Comparison of ENCODE assay signal across 22 mouse cellular contexts in the genomic region with DNA sequence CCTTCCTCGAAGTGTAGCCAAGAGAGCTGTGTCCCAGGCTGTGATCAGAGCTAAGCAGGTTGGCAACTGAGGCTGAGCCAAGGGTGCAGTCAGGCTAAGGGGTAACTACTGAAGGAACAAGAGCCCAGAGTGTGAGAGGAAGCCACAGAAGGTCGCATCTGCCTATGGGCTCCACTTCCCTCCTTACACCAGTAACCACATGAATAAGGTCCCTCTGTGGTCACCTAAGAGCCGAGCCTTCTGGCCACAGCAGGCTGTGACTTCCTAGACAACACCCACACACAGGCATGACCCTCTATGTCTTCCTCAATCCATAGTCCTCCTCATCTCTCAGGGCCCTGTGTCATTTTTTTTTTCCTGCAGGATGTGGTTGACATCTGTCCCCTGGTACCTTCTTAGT. TPM values are rescaled to one million over a fixed set of nuclear protein-coding genes. Genes with fewer than 3 reads are reported as not detected.
A peak's percentile ranks its signal among the peaks of the same experiment; 100 is the strongest.
DNase-seq lines count a peak whose midpoint lies in the region; ATAC-seq and TF ChIP-seq lines count a peak whose summit lies in the region.
"Had no signal": no experiment of that assay in that cellular context is flagged by ENCODE, and none has a peak within 500 bp of the region (broad histone marks: within the 10 kb centered on the region; RNA-seq: fewer than 3 reads in every experiment).

No protein-coding gene starts in this region.

- peak; percentile 30 for DNase-seq in liver, embryonic 11.5 days (ENCODE audit: low spot score)
- DNase-seq in liver: no peak
- DNase-seq in CH12.LX (ENCODE audit: extremely low read depth): peak; percentile 13
- peak; percentile 6 for DNase-seq in embryonic facial prominence, embryonic 10.5 days (ENCODE audit: low spot score)
- no peak for DNase-seq in spleen, postnatal 36 days (ENCODE audit: low spot score in 2 of 2)
- DNase-seq: heart, adult 2 months; midbrain, embryonic 14.5 days had no signal

- TF ChIP-seq CTCF in CH12.LX (conservative IDR thresholded peaks at IDR 0.05 in 1 of 2, IDR thresholded peaks at IDR 0.05 in 1 of 2; ENCODE audit: low read depth in 2 of 2, low read length in 2 of 2): no peak

- no peak overlapping the region for H3K9ac ChIP-seq in liver, embryonic 11.5 days (ENCODE audit: low read depth, low read length)
- H3K9ac ChIP-seq in CH12.LX (ENCODE audit: insufficient read depth, low read depth): no peak overlapping the region
- H3K9ac ChIP-seq: forebrain, embryonic 12.5 days; limb, embryonic 12.5 days; neural tube, embryonic 12.5 days; stomach, embryonic 15.5 days had no signal

- no peak for ATAC-seq in liver, embryonic 11.5 days (replicated peaks; ENCODE audit: low FRiP score)
- peak; percentile 66 for ATAC-seq in monocyte, adult 5-6 weeks (replicated peaks; ENCODE audit: insufficient number of reproducible peaks, low FRiP score, low TSS enrichment, poor library complexity, severe bottlenecking)
- ATAC-seq in frontal cortex, adult (ENCODE audit: low TSS enrichment): no peak
- ATAC-seq: Patski had no signal

- H3K9me3 ChIP-seq in liver, embryonic 11.5 days (ENCODE audit: control insufficient read depth, low read length): no peaks in the 10 kb centered on the region
- no peaks in the 10 kb centered on the region for H3K9me3 ChIP-seq in CH12.LX (replicated peaks; ENCODE audit: low read length)
- H3K9me3 ChIP-seq in embryonic facial prominence, embryonic 10.5 days: no peaks in the 10 kb centered on the region
- H3K9me3 ChIP-seq: forebrain, embryonic 12.5 days; limb, embryonic 12.5 days; neural tube, embryonic 12.5 days; stomach, embryonic 15.5 days had no signal

- 0 out of 2 replicates have a peak, but pooled peaks cover 2% of the 10 kb centered on the region for H3K27me3 ChIP-seq in liver, embryonic 11.5 days (replicated peaks; ENCODE audit: control insufficient read depth, insufficient read depth, low read length)
- H3K27me3 ChIP-seq in CH12.LX (replicated peaks): no peaks in the 10 kb centered on the region
- H3K27me3 ChIP-seq in embryonic facial prominence, embryonic 10.5 days (replicated peaks; ENCODE audit: low read depth, poor library complexity, severe bottlenecking): peaks cover 25% of the 10 kb centered on the region
- H3K27me3 ChIP-seq: neural tube, embryonic 12.5 days; Patski had no signal

- no peak for TF ChIP-seq EP300 in CH12.LX (IDR thresholded peaks at IDR 0.05; ENCODE audit: low read length)

- no peak for TF ChIP-seq RAD21 in CH12.LX (IDR thresholded peaks at IDR 0.05; ENCODE audit: low read depth, low read length)

- no peak overlapping the region for H3K27ac ChIP-seq in liver, embryonic 11.5 days (ENCODE audit: low read depth, low read length)
- H3K27ac ChIP-seq in CH12.LX (ENCODE audit: insufficient read depth, low read depth): no peak overlapping the region
- no peak overlapping the region; the same call in 1 of the 2 replicates for H3K27ac ChIP-seq in embryonic facial prominence, embryonic 10.5 days (replicated peaks)
- H3K27ac ChIP-seq: forebrain, embryonic 12.5 days; limb, embryonic 12.5 days; neural tube, embryonic 12.5 days; stomach, embryonic 15.5 days had no signal

- H3K4me1 ChIP-seq in liver, embryonic 11.5 days (replicated peaks; ENCODE audit: control insufficient read depth, insufficient read depth, low read length): peaks cover 8% of the 10 kb centered on the region
- peaks cover 7 to 22% of the 10 kb centered on the region in 2 experiments for H3K4me1 ChIP-seq in CH12.LX (ENCODE audit: control insufficient read depth in 1 of 2, insufficient read depth in 2 of 2)
- peaks cover 33% of the 10 kb centered on the region for H3K4me1 ChIP-seq in embryonic facial prominence, embryonic 10.5 days

- in situ Hi-C loops in CH12.LX (cut with MboI; ENCODE audit: low pct_ligation_motif_present, low pct_unique_long_range_greater_than_20kb, low sequenced_read_pairs): loop anchor here (10.0 to 25.0 kb wide), 2 partner anchors 658 to 739 kb away; partner anchors contain the start of gene Prkce

- H3K79me2 ChIP-seq in CH12.LX (replicated peaks; ENCODE audit: control insufficient read depth, extremely low read depth, insufficient read depth, poor library complexity, severe bottlenecking): no peaks in the 10 kb centered on the region

- no peak for TF ChIP-seq POLR2A in CH12.LX (IDR thresholded peaks at IDR 0.05; ENCODE audit: low read depth, low read length)

- H3K4me2 ChIP-seq in liver, embryonic 11.5 days: no peak overlapping the region
- no peak overlapping the region for H3K4me2 ChIP-seq in CH12.LX (ENCODE audit: insufficient read depth, low read depth, poor library complexity, severe bottlenecking)
- H3K4me2 ChIP-seq: forebrain, embryonic 12.5 days; limb, embryonic 12.5 days; stomach, embryonic 15.5 days had no signal

- H3K36me3 ChIP-seq in liver, embryonic 11.5 days (ENCODE audit: control insufficient read depth, insufficient read depth, low read length): no peaks in the 10 kb centered on the region
- no peaks in the 10 kb centered on the region for H3K36me3 ChIP-seq in CH12.LX (replicated peaks in 1 of 2; ENCODE audit: control insufficient read depth in 1 of 2, insufficient read depth in 1 of 2, low read length in 1 of 2)
- H3K36me3 ChIP-seq in embryonic facial prominence, embryonic 10.5 days (replicated peaks): no peaks in the 10 kb centered on the region
- H3K36me3 ChIP-seq: forebrain, embryonic 12.5 days; limb, embryonic 12.5 days; neural tube, embryonic 12.5 days; stomach, embryonic 15.5 days had no signal

- 49% methylated on average over 3 of the region's 3 CpGs for WGBS in liver, embryonic 11.5 days
- 84% methylated on average over 3 of the region's 3 CpGs for WGBS in embryonic facial prominence, embryonic 10.5 days

- dilution Hi-C loops in CH12.LX (cut with MboI; ENCODE audit: extremely low pct_ligation_motif_present, extremely low pct_unique_long_range_greater_than_20kb, low sequenced_read_pairs): no loop called here

- H3K4me3 ChIP-seq in liver, embryonic 11.5 days (ENCODE audit: low read depth, low read length): no peak overlapping the region
- H3K4me3 ChIP-seq in CH12.LX (replicated peaks in 1 of 3; ENCODE audit: low read depth in 2 of 3, low read length in 2 of 3, poor library complexity in 1 of 3): no peak overlapping the region
- H3K4me3 ChIP-seq in embryonic facial prominence, embryonic 10.5 days: no peak overlapping the region
- H3K4me3 ChIP-seq: forebrain, embryonic 12.5 days; heart, adult 2 months; limb, embryonic 12.5 days; neural tube, embryonic 12.5 days; stomach, embryonic 15.5 days had no signal

TF ChIP-seq in CH12.LX, 34 proteins besides CTCF, POLR2A, EP300 and RAD21:
- TF ChIP-seq MAFK (IDR thresholded peaks at IDR 0.05; ENCODE audit: insufficient replicate concordance, low read length) (no peak), IRF4 (IDR thresholded peaks at IDR 0.05; ENCODE audit: low read depth, low read length) (peak; percentile 3; the same call in 1 of the 2 replicates)
TF ChIP-seq in CH12.LX: peak in this region for 1.

RNA-seq across cellular contexts. Expression of gene Tmem247, which starts 12.9 kb away (rescaled TPM):
- polyA plus RNA-seq in liver, embryonic 11.5 days (2014; fragmentation: Nextera tagmentation; extraction: Ambion mirVana): not detected in 2 replicates
- total RNA-seq in CH12.LX (2012; rRNA removed) (not detected in 2 replicates), CH12.LX (2014; rRNA removed) (not detected in 2 replicates)
- not detected in 2 replicates for polyA plus RNA-seq in CH12.LX (2012; ENCODE audit: insufficient read length, low read depth)
- not detected in 2 replicates for polyA plus RNA-seq in embryonic facial prominence, embryonic 10.5 days (2016; fragmentation: Nextera tagmentation; extraction: Ambion mirVana)
- total RNA-seq in monocyte, adult 5-6 weeks (2017): not detected in 3 replicates
- total RNA-seq: adrenal gland, postnatal 36 days; heart, adult 2 months; heart, postnatal 25 days had no signal
- polyA plus RNA-seq: embryonic facial prominence, embryonic 14.5 days; forebrain, embryonic 12.5 days; heart, adult 2 months; inflammation-experienced regulatory T-cells, adult 6 months; kidney, embryonic 14.5 days; large intestine, adult 2 months; limb, embryonic 12.5 days; liver, embryonic 16.5 days; midbrain, embryonic 14.5 days; neural tube, embryonic 12.5 days; Patski; small intestine, adult 2 months; stomach, embryonic 15.5 days had no signal

RNA-seq across cellular contexts. Expression of gene Atp6v1e2, which starts 43.5 kb away (rescaled TPM):
- not detected in 2 replicates for polyA plus RNA-seq in liver, embryonic 11.5 days (2014; fragmentation: Nextera tagmentation; extraction: Ambion mirVana)
- total RNA-seq in CH12.LX (2012; rRNA removed) (not detected in 2 replicates), CH12.LX (2014; rRNA removed) (not detected in 2 replicates)
- not detected in 2 replicates for polyA plus RNA-seq in CH12.LX (2012; ENCODE audit: insufficient read length, low read depth)
- polyA plus RNA-seq in embryonic facial prominence, embryonic 10.5 days (2016; fragmentation: Nextera tagmentation; extraction: Ambion mirVana): not detected in 2 replicates
- total RNA-seq in monocyte, adult 5-6 weeks (2017): not detected in 3 replicates
- total RNA-seq: adrenal gland, postnatal 36 days; heart, adult 2 months; heart, postnatal 25 days had no signal
- polyA plus RNA-seq: embryonic facial prominence, embryonic 14.5 days; forebrain, embryonic 12.5 days; heart, adult 2 months; inflammation-experienced regulatory T-cells, adult 6 months; kidney, embryonic 14.5 days; large intestine, adult 2 months; limb, embryonic 12.5 days; liver, embryonic 16.5 days; midbrain, embryonic 14.5 days; neural tube, embryonic 12.5 days; Patski; small intestine, adult 2 months; stomach, embryonic 15.5 days had no signal

RNA-seq across cellular contexts. Expression of gene Rhoq, which starts 58.7 kb away (rescaled TPM):
- polyA plus RNA-seq in liver, embryonic 11.5 days (2014; fragmentation: Nextera tagmentation; extraction: Ambion mirVana): 5.2 and 6.5 TPM in 2 replicates
- total RNA-seq in CH12.LX (2012; rRNA removed): 10.7 and 18.8 TPM in 2 replicates
- total RNA-seq in CH12.LX (2014; rRNA removed): 23.2 and 23.9 TPM in 2 replicates
- 22.5 and 24.4 TPM in 2 replicates for polyA plus RNA-seq in CH12.LX (2012; ENCODE audit: insufficient read length, low read depth)
- polyA plus RNA-seq in embryonic facial prominence, embryonic 10.5 days (2016; fragmentation: Nextera tagmentation; extraction: Ambion mirVana): 11.9 and 13.1 TPM in 2 replicates
- total RNA-seq in monocyte, adult 5-6 weeks (2017): 56.4 to 70.3 TPM (median 57.8 TPM) in 3 replicates

Comparison
In these comparisons a context has a peak if more than half of its experiments do, and no peak if none do; other contexts are left out.
1. DNase-seq: peak in liver, embryonic 11.5 days (single experiment), CH12.LX (single experiment) and embryonic facial prominence, embryonic 10.5 days (single experiment); none in liver (single experiment) and spleen, postnatal 36 days (0 of 2).